Mouse (Mus musculus) C2C12 (cell line): ENCODE results near the gene Rbfox2.

Experiments
- CTCF ChIP-seq: IDR thresholded peaks from one replicate; pipeline ENCODE4 v1.5.1; 2011; ENCODE audit not compliant: control insufficient read depth, insufficient read depth, insufficient read length
- MYOG ChIP-seq: IDR thresholded peaks from one replicate; pipeline ENCODE4 v1.6.1; 2011; ENCODE audit not compliant: control insufficient read depth, insufficient read length; ENCODE audit errors: extremely low read depth
- USF1 ChIP-seq: IDR thresholded peaks from one replicate; pipeline ENCODE4 v1.6.1; 2011; ENCODE audit warnings: low read depth, mild to moderate bottlenecking, control low read depth, moderate library complexity

DNA sequence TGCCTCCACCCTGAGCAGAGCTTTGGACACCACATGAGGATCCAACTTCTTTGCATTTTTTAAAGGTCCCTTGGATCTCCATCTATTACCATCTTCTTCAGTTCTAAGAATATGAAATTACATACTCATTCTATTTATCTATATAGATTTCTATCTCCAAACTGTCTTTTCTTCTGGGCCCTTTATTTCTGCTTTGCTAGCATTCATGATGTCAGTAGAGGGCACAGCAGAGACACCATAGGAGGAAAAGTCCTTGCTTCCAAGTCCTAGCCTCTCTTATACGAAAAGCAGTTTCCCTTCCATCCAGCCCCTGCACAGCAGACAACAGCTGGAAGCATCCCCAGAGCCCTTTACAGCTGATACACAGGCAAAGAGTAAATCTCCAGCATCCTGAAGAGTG, 69.1 kb downstream of the Rbfox2 start:
- TF ChIP-seq CTCF = no peak
- TF ChIP-seq MYOG = no peak
- TF ChIP-seq USF1 = no peak
